Mouse (Mus musculus): ENCODE results near the gene Tnr.

GRCm38 (mm10) chr1:159889012-159889765, 365.6 kb downstream of the Tnr start:
- TF ChIP-seq CTCF (IDR thresholded peaks at IDR 0.05; ENCODE audit: low read depth) (no peak), EP300 (IDR thresholded peaks at IDR 0.05; ENCODE audit: low read depth) (no peak)
